Mouse (Mus musculus) CH12.LX (cell line): ENCODE data around the gene 3110082J24Rik. TPM values are rescaled to one million over a fixed set of nuclear protein-coding genes. Genes with fewer than 3 reads are reported as not detected.
A peak's percentile ranks its signal among the peaks of the same experiment; 100 is the strongest.

Source experiments
- DNase-seq: peaks from one replicate; pipeline ENCODE4 v3.0.0-alpha.2; 2013; ENCODE audit errors: extremely low read depth
- H3K27ac ChIP-seq: 2 replicates; pipeline ENCODE4 v1.5.1; 2012; ENCODE audit warnings: low read depth, mild to moderate bottlenecking, control low read depth, moderate library complexity; ENCODE audit not compliant: insufficient read depth
- H3K27me3 ChIP-seq: replicated peaks from 2 replicates; pipeline ENCODE3; 2012; ENCODE audit warnings: inconsistent platforms
- H3K36me3 ChIP-seq, 2 experiments: replicated peaks in 1 of 2; 2 replicates each; pipeline versions ENCODE3 to v1.6.1; 2012; ENCODE audit warnings: inconsistent platforms in 1 of 2, low read length in 1 of 2, mild to moderate bottlenecking in 1 of 2, mixed read lengths in 1 of 2, moderate library complexity in 1 of 2; ENCODE audit not compliant: control insufficient read depth in 1 of 2, insufficient read depth in 1 of 2
- H3K4me1 ChIP-seq, 2 experiments: 2 replicates each; pipeline ENCODE4 v1.6.1; 2012; ENCODE audit warnings: inconsistent platforms in 1 of 2, moderate library complexity in 1 of 2; ENCODE audit not compliant: insufficient read depth in 2 of 2, control insufficient read depth in 1 of 2
- H3K4me2 ChIP-seq: 2 replicates; pipeline ENCODE4 v1.6.1; 2012; ENCODE audit warnings: low read depth, mild to moderate bottlenecking, control low read depth; ENCODE audit not compliant: poor library complexity, insufficient read depth, severe bottlenecking
- H3K4me3 ChIP-seq, 3 experiments: fragments of 150-350 bp in 1 of 3; sonication (generic) in 1 of 3; replicated peaks in 1 of 3; 2 replicates each; pipeline versions ENCODE3 to v1.5.1; 2011 to 2012; ENCODE audit warnings: low read depth in 2 of 3, low read length in 2 of 3, mild to moderate bottlenecking in 2 of 3, moderate library complexity in 2 of 3, control low read depth in 1 of 3, improper control_type of control experiment in 1 of 3, inconsistent platforms in 1 of 3, mixed read lengths in 1 of 3; ENCODE audit not compliant: poor library complexity in 1 of 3
- H3K79me2 ChIP-seq: replicated peaks from 2 replicates; pipeline ENCODE4 v1.6.1; 2012; ENCODE audit warnings: mild to moderate bottlenecking, moderate library complexity; ENCODE audit not compliant: control insufficient read depth, poor library complexity, insufficient read depth, severe bottlenecking; ENCODE audit errors: extremely low read depth
- H3K9ac ChIP-seq: 2 replicates; pipeline ENCODE4 v1.6.1; 2012; ENCODE audit warnings: low read depth, mild to moderate bottlenecking, control low read depth, moderate library complexity; ENCODE audit not compliant: insufficient read depth
- H3K9me3 ChIP-seq: replicated peaks from 2 replicates; pipeline ENCODE3; 2012; ENCODE audit warnings: low read length, inconsistent platforms, mixed read lengths
- CHD2 ChIP-seq: IDR thresholded peaks from 2 replicates; pipeline ENCODE4 v1.6.1; 2011; ENCODE audit warnings: low read length, improper control_type of control experiment
- CTCF ChIP-seq, 2 experiments: IDR thresholded peaks in 1 of 2; conservative IDR thresholded peaks in 1 of 2; 2 replicates each; pipeline ENCODE4 v1.5.1; 2011 to 2012; ENCODE audit warnings: low read depth in 2 of 2, low read length in 2 of 2, improper control_type of control experiment in 1 of 2, inconsistent platforms in 1 of 2, mild to moderate bottlenecking in 1 of 2, moderate library complexity in 1 of 2
- E2F4 ChIP-seq: IDR thresholded peaks from 2 replicates; pipeline ENCODE4 v1.6.1; 2011; ENCODE audit warnings: low read depth, low read length, improper control_type of control experiment; ENCODE audit not compliant: insufficient replicate concordance
- ELF1 ChIP-seq: IDR thresholded peaks from 2 replicates; pipeline ENCODE4 v1.6.1; 2014; ENCODE audit warnings: low read depth, mild to moderate bottlenecking, inconsistent platforms, low read length, improper control_type of control experiment
- GABPA ChIP-seq: IDR thresholded peaks from 2 replicates; pipeline ENCODE4 v1.6.1; 2012; ENCODE audit warnings: low read depth, low read length, improper control_type of control experiment, inconsistent platforms; ENCODE audit not compliant: insufficient replicate concordance
- IRF4 ChIP-seq: IDR thresholded peaks from 2 replicates; pipeline ENCODE4 v1.6.1; 2014; ENCODE audit warnings: low read depth, mild to moderate bottlenecking, inconsistent platforms, low read length, improper control_type of control experiment
- JUN ChIP-seq: IDR thresholded peaks from 2 replicates; pipeline ENCODE4 v1.6.1; 2011; ENCODE audit warnings: low read depth, mild to moderate bottlenecking, low read length, improper control_type of control experiment, moderate library complexity; ENCODE audit not compliant: insufficient read depth
- MAX ChIP-seq: IDR thresholded peaks from 2 replicates; pipeline ENCODE4 v1.6.1; 2011; ENCODE audit warnings: low read length, improper control_type of control experiment
- MEF2A ChIP-seq: IDR thresholded peaks from 2 replicates; pipeline ENCODE4 v1.6.1; 2014; ENCODE audit warnings: low read depth, mild to moderate bottlenecking, inconsistent platforms, low read length, improper control_type of control experiment, borderline replicate concordance
- MYC ChIP-seq: IDR thresholded peaks from 2 replicates; pipeline ENCODE4 v1.6.1; 2011; ENCODE audit warnings: low read depth, mild to moderate bottlenecking, improper control_type of control experiment, low read length
- NRF1 ChIP-seq: IDR thresholded peaks from 2 replicates; pipeline ENCODE4 v1.6.1; 2014; ENCODE audit warnings: low read depth, mild to moderate bottlenecking, inconsistent platforms, low read length, improper control_type of control experiment, moderate library complexity
- PAX5 ChIP-seq: IDR thresholded peaks from 2 replicates; pipeline ENCODE4 v1.6.1; 2012; ENCODE audit warnings: low read length, inconsistent platforms, mixed read lengths
- POLR2A ChIP-seq: IDR thresholded peaks from 2 replicates; pipeline ENCODE4 v1.6.1; 2011; ENCODE audit warnings: low read depth, mild to moderate bottlenecking, improper control_type of control experiment, low read length
- POLR2AphosphoS2 ChIP-seq: IDR thresholded peaks from 2 replicates; pipeline ENCODE4 v1.6.1; 2011; ENCODE audit warnings: low read depth, low read length, improper control_type of control experiment
- RAD21 ChIP-seq: IDR thresholded peaks from 2 replicates; pipeline ENCODE4 v1.6.1; 2011; ENCODE audit warnings: low read depth, mild to moderate bottlenecking, low read length, improper control_type of control experiment, moderate library complexity
- SMC3 ChIP-seq: IDR thresholded peaks from 2 replicates; pipeline ENCODE4 v1.6.1; 2011; ENCODE audit warnings: low read depth, low read length, improper control_type of control experiment
- TBP ChIP-seq: conservative IDR thresholded peaks from 2 replicates; pipeline ENCODE4 v1.6.1; 2011; ENCODE audit warnings: low read depth, low read length, improper control_type of control experiment
- USF1 ChIP-seq: IDR thresholded peaks from 2 replicates; pipeline ENCODE4 v1.6.1; 2014; ENCODE audit warnings: low read depth, mild to moderate bottlenecking, inconsistent platforms, low read length, improper control_type of control experiment
- ZKSCAN1 ChIP-seq: IDR thresholded peaks from 2 replicates; pipeline ENCODE4 v1.6.1; 2012; ENCODE audit warnings: low read depth, inconsistent platforms, low read length, improper control_type of control experiment, borderline replicate concordance
- ZNF384 ChIP-seq: IDR thresholded peaks from 2 replicates; pipeline ENCODE4 v1.6.1; 2012; ENCODE audit warnings: low read depth, low read length, improper control_type of control experiment, inconsistent platforms
- dilution Hi-C: fragments of 300-500 bp; cut with MboI; formaldehyde crosslinking; loops from 2 replicates; pipeline ENCODE4 v1.14.3; 2020; ENCODE audit warnings: low sequenced_read_pairs; ENCODE audit not compliant: extremely low pct_unique_long_range_greater_than_20kb, extremely low pct_ligation_motif_present
- in situ Hi-C: fragments of 300-500 bp; cut with MboI; formaldehyde crosslinking; loops from 3 replicates; pipeline ENCODE4 v1.14.3; 2019; ENCODE audit warnings: low sequenced_read_pairs, low pct_ligation_motif_present, low pct_unique_long_range_greater_than_20kb, mixed read lengths
- polyA plus RNA-seq: library from polyadenylated mRNA; unstranded; fragments of >175 nt; gene quantifications from 2 replicates; pipeline ENCODE4 v1.2.1, GENCODE M21; 2012; ENCODE audit warnings: low read depth; ENCODE audit not compliant: insufficient read length
- total RNA-seq, 2 experiments: library from RNA; depleted of rRNA; stranded (reverse); fragments of 300-350 nt in 1 of 2; fragments of >200 nt in 1 of 2; gene quantifications; 2 replicates each; pipeline ENCODE4 v1.2.3; 2012 to 2014

3110082J24Rik gene
- total and polyA plus RNA-seq, 3 experiments: not detected

DNA sequence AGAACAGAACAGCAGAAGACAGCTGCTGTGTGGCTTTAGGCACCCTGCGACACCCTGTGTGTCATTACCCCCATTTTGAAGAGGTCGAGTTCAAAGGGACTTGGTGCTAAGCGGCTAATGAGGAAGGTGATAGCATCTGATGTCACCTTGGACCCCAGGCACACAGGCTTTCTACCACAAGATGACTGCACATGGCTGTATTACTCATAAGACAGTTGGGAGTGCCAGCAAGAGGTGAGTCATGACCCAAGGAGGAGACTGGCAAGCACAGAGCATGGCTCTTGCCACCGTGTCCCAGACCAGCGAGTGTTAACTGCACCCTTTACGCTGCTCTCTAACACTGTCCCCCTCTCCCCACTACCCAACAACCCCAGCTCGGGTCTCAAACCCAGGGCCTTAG, 20.9 kb upstream of the 3110082J24Rik start:
- TF ChIP-seq MAX: no peak
- no peak for TF ChIP-seq CHD2
- TF ChIP-seq RAD21: no peak
- no peak for TF ChIP-seq USF1
- no peak for TF ChIP-seq GABPA
- H3K79me2 ChIP-seq: no peaks in the 10 kb centered on the region
- dilution Hi-C loops (no loop called here), in situ Hi-C loops (no loop called here)
- H3K9me3 ChIP-seq: no peaks in the 10 kb centered on the region
- no peaks in the 10 kb centered on the region for H3K4me1 ChIP-seq
- H3K27me3 ChIP-seq: no peaks in the 10 kb centered on the region
- H3K36me3 ChIP-seq: peaks cover 70 to 92% of the 10 kb centered on the region in 2 experiments
- H3K4me3 ChIP-seq: no peak overlapping the region
- no peak for DNase-seq
- no peak overlapping the region for H3K4me2 ChIP-seq
- H3K9ac ChIP-seq: no peak overlapping the region
- H3K27ac ChIP-seq: no peak overlapping the region

DNA sequence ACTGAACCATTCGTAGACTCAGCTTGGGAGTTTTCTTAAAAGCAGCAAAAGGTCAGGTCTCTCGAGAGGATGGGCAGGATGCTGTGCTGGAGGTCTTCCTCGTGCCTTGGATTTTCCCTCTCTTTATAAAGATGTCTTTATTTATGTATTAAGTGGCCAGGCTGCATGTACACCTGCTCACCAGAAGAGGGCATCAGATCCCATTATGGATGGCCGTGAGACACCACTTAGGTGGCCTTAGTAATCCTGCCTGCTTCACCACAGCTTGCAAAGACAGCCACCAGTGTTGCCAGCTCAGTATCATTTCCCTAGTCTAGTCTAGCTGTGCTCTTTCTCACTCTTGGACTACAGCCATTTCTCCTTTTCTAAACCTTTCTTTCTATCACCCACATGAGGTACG, 19.7 kb upstream of the 3110082J24Rik start:
- TF ChIP-seq SMC3 (peak; percentile 56), CTCF (conservative IDR thresholded peaks at IDR 0.05 in 1 of 2, IDR thresholded peaks at IDR 0.05 in 1 of 2; ENCODE audit: low read depth in 2 of 2, low read length in 2 of 2) (peak; percentile 65 to 75), RAD21 (peak; percentile 51), USF1 (no peak)
- Histone ChIP-seq H3K4me3 (no peak overlapping the region), H3K9me3 (no peaks in the 10 kb centered on the region), H3K36me3 (peaks cover 76 to 97% of the 10 kb centered on the region in 2 experiments), H3K27ac (no peak overlapping the region), H3K79me2 (no peaks in the 10 kb centered on the region), H3K27me3 (no peaks in the 10 kb centered on the region), H3K4me2 (no peak overlapping the region), H3K9ac (no peak overlapping the region), H3K4me1 (no peaks in the 10 kb centered on the region)
- DNase-seq: peak; percentile 48
- in situ Hi-C loops (no loop called here), dilution Hi-C loops (no loop called here)

DNA sequence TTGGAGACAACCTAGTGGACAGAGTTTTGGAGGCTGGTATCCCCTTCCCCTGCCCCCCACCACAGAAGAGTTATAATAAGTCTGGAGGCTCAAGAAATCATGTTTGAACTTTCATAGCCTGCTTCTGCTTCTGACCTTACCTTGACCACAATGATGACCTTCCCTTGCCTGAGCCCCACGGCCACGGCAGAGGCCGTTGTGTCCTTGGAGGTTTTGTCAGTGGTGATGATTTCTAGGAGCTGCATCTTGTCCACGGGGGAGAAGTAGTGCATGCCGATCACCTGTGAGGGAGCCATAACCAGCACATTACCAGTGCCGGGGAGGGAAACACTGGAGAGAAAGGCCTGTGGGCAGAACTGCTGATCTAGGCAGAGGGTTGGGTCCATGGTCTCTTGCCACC, 16.6 kb upstream of the 3110082J24Rik start:
- H3K9me3 ChIP-seq: no peaks in the 10 kb centered on the region
- H3K79me2 ChIP-seq: no peaks in the 10 kb centered on the region
- dilution Hi-C loops: no loop called here

More for the DNA sequence above, 16.6 kb upstream of the 3110082J24Rik start:
- DNase-seq: no peak
- in situ Hi-C loops: no loop called here
- Histone ChIP-seq H3K36me3 (peaks cover 79 to 98% of the 10 kb centered on the region in 2 experiments), H3K27ac (no peak overlapping the region), H3K27me3 (no peaks in the 10 kb centered on the region), H3K4me1 (peaks cover 0 to 12% of the 10 kb centered on the region in 2 experiments; a peak in 2 of 4 replicates), H3K4me3 (no peak overlapping the region), H3K4me2 (no peak overlapping the region), H3K9ac (no peak overlapping the region)
- TF ChIP-seq POLR2A: no peak
- TF ChIP-seq TBP: no peak
- no peak for TF ChIP-seq GABPA
- TF ChIP-seq CTCF (conservative IDR thresholded peaks at IDR 0.05 in 1 of 2, IDR thresholded peaks at IDR 0.05 in 1 of 2; ENCODE audit: low read depth in 2 of 2, low read length in 2 of 2): no peak
- no peak for TF ChIP-seq MYC
- TF ChIP-seq POLR2AphosphoS2: no peak
- no peak for TF ChIP-seq CHD2
- TF ChIP-seq ZKSCAN1: no peak
- no peak for TF ChIP-seq E2F4
- no peak for TF ChIP-seq MEF2A
- no peak for TF ChIP-seq ELF1
- TF ChIP-seq IRF4: no peak
- no peak for TF ChIP-seq JUN
- TF ChIP-seq NRF1: no peak
- TF ChIP-seq ZNF384: no peak
- TF ChIP-seq PAX5: no peak
